Mouse (Mus musculus): Measurements from ENCODE around the gene Sod2. TPM values are rescaled to one million over a fixed set of nuclear protein-coding genes. Genes with fewer than 3 reads are reported as not detected.
A peak's percentile ranks its signal among the peaks of the same experiment; 100 is the strongest.
"Not testable (repeated sequence)": the region's sequence is repeated elsewhere in the genome, so short reads cannot be mapped to it uniquely, and the experiment has no call there.

Gene Sod2
- polyA plus RNA-seq, 2 experiments from 2014 or later = 62.4 to 64.0 TPM

DNA sequence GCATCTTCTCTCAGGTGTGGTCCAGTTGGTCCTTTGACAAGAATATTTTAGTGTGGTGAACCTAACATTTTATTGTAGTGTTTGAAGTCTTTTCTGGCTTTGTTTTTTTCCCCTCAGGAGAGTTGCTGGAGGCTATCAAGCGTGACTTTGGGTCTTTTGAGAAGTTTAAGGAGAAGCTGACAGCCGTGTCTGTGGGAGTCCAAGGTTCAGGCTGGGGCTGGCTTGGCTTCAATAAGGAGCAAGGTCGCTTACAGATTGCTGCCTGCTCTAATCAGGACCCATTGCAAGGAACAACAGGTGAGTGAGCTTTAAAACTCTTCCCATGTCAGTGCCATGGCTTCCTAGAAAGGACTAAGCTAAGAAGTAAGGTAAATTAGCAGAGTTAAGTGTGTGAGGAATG, 6.7 kb downstream of the Sod2 start:
- no peak for ATAC-seq

DNA sequence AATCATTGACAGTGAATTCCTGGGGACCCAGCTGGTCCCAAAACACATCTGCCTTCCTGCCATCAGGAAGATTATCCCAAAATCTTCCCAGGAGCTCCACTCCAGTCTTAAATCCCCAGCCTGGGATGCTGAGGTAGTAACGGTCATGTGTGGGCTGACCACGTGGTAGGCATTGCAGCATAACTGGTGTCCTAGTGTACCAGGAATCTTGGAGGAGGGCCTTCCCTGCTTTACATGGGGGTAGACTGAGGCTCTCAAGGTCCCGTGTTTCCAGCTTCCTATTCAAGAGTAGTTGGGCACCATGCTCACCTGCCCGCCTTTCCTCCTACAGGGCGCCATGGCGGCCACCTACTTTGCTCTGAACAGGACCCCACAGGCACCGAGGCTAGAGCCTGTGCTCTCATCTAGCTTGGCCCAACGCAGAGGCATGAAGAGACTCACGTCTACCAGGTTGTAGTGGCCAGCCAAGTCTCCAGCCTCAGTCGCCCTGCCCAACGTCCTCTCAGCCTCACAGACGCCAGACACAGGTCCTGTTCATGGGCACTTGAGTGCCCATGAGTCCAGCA, 30.1 kb downstream of the Sod2 start:
- ATAC-seq = not testable (repeated sequence)

DNA sequence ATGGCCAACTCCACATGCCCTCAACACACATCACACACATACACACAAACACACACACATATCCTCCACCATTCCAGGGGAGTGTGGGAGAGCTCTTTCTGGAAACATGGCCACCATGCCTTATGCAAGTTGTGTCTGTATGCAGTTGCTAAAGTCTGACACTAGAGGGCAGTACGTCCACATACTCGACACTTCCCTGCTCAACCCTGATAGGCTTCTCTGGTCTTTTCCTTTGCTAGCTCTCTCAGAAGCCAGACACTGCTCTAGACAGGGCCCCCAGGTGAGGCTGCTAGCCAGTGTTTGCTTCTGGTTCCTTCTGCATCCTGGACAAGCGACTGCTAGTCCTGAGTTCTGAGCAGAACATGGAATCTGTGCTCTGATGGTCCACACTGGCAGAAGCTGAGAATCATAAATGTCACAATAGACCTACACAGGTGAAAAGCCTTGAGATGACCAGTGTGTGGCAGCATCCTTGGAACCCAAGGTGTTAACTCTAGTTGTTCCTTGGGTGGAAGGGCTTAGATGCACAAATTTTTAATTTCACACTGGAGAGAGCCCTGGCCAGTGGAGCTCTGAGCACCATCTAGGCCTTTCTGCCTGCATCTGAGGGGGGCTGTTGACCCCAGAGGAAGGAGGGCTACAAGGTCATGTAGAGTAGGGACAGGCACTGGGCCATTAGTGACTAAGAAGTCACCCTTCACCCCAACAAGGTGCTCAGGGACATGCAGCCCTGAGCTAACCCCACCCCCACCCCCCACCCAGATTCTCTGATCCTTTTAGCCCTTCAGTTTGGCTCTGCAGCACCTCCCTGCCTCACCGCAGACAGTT, 37.4 kb downstream of the Sod2 start:
- peak; percentile 86 for ATAC-seq

DNA sequence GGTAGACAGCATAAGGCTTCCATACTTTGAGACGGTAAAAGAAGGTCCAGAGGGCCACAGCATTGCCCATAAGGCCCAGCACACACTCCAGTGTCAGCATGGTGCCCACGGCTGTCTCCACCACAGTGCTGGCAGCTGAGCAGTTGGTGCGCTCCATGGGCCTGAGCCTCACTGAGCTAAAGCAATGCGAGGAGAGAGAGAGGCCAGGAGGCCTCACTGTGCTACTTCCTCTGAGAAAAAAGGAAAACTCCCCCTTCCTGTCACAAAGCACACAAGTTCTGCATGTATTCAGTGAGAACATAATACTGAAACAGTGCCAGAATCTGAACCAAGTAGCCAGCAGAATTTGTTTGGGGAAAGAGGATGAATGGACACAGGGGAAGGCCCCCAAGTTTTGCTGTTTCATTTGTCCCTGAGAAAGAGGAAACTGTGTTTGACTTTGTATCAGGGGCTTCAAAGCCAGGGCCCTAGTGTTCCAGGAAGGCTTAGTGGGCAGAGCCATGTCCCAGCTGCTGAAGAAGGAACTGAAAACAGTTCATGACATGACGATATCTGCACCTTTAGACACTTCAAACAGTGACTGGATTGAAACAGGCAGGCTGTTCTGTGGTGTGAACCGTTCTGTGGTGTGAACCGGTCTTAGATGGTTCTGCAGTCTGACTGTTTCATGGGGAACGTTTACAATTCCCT, 45.6 kb downstream of the Sod2 start, which contains the start of gene Gpr31b:
Gpr31b (minus strand) TSS at position 173 of the 690 bp plus-strand sequence.
- ATAC-seq = not testable (repeated sequence)

DNA sequence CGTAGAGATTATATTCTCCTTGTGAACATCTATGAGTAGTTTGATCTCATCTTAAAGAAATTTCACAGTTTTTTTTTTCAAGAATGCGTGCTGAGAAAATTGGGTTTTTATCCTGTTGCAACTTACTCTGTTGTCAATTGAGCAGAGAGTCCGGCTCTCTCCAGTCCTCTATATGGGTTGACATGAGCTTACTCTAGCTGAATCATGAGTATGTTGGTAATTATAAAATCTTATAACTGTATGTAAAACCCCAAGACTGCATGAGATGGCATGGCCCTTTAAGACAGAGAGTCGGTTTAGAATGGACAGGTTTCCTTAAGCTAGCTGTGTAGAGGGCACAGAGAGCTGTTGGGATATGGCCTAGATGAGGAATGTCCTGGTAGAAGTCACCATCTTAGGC, 54.2 kb downstream of the Sod2 start, which contains the start of gene Tcp10b:
Tcp10b (plus strand) TSS at position 301 of the 400 bp plus-strand sequence.
- not testable (repeated sequence) for ATAC-seq

DNA sequence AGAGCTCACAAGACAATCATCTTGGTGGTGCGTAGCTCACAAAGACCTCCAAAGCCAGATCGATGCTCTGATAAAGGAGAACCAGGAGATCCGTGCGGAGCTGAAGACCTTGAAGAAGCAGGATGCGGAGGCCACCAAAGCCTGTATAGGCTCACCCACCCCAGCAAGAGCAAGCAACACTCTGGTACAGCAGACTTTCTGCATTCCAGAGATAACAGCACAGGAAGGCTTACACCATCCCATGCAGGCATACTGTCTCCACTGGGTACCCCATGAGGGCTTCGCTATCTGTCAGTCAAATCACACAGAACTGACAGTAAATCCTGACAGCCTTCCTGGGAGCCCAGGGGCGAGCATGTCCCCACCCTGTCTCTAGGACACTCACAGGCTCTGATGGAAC, 56.2 kb downstream of the Sod2 start:
- not testable (repeated sequence) for ATAC-seq

DNA sequence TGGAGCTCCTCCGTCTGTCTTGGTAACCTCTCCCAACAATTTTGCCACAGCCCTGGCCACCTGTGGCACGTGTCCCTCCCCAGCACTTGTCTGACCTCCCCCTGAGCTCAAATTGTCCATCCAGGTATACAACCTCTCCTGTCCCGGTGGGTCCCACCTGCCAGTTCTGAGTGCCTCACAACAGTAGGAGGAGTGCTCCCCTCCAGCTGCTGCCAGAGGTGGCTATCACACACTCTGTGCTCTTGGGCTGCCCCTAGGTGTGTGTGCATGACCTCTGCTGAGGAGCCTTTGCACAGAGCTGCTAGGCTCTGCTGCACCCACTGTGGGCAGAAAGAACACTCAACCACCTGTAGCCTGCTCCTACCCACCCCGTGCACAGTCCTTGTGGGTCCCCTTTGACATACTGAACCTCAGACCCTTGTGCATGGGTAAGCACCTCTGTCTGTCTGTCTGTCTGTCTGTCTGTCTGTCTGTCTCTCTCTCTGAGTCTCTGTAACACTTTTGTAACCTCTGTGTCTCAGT, 61.3 kb downstream of the Sod2 start:
- ATAC-seq = not testable (repeated sequence)

DNA sequence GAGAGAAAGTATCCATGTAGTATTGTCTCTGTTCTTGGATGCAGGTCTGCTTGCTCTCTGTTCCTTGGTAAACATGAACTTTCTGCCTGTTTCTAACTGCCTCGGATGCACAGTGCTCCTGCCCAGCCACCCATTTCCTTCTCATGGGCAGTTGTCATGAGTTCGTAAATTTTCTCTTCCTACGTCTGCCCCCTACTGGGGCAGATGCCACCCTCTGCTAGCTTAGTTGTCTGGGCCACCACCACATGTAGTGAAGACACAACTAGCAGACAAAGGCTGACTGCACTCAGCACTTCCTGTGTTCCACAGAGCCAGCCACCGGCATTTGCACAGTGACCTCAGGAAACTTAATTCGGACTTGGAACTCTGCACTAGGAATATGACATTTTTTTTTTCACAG, 62.6 kb downstream of the Sod2 start:
- not testable (repeated sequence) for ATAC-seq

Other genes with a start within 250 kb of the Sod2 start
- 10 to 100 TPM; 23.9 to 33.2 TPM for gene Igf2r, start 237.2 kb upstream of the Sod2 start, polyA plus RNA-seq (2017; shearing (Covaris generic))
- gene Mas1, start 138.7 kb upstream of the Sod2 start, polyA plus RNA-seq (2017; shearing (Covaris generic)) = under 1 TPM in 1 of 2 experiments, not detected in 1; 0.26 TPM
- not detected for gene Mrgprh, start 130.8 kb upstream of the Sod2 start, polyA plus RNA-seq (2017; shearing (Covaris generic))
- 1 to 10 TPM in 1 of 2 experiments, under 1 TPM in 1; 0.62 to 1.2 TPM for gene Pnldc1, start 96.6 kb upstream of the Sod2 start, polyA plus RNA-seq (2017; shearing (Covaris generic))
- gene Tcp1, start 91.1 kb upstream of the Sod2 start, polyA plus RNA-seq (2017; shearing (Covaris generic)) = 100 to 1,000 TPM; 259 to 267 TPM
- gene Mrpl18, start 90.5 kb upstream of the Sod2 start, polyA plus RNA-seq (2017; shearing (Covaris generic)) = 100 to 1,000 TPM; 209 to 240 TPM
- under 1 TPM in 1 of 2 experiments, not detected in 1; 0.93 TPM for gene Acat3, start 66.2 kb upstream of the Sod2 start, polyA plus RNA-seq (2017; shearing (Covaris generic))
- gene Acat2, start 46.1 kb upstream of the Sod2 start, polyA plus RNA-seq (2017; shearing (Covaris generic)) = 10 to 100 TPM; 38.5 to 40.3 TPM
- 100 to 1,000 TPM; 110 to 181 TPM for gene Wtap, start 12.7 kb upstream of the Sod2 start, polyA plus RNA-seq (2017; shearing (Covaris generic))
- not detected for gene Gpr31b, start 45.5 kb downstream of the Sod2 start, polyA plus RNA-seq (2017; shearing (Covaris generic))
- not detected for gene Tcp10b, start 54.3 kb downstream of the Sod2 start, polyA plus RNA-seq (2017; shearing (Covaris generic))
- gene Unc93a, start 125.0 kb downstream of the Sod2 start, polyA plus RNA-seq (2017; shearing (Covaris generic)) = not detected
- gene Smok2a, start 214.3 kb downstream of the Sod2 start, polyA plus RNA-seq (2017; shearing (Covaris generic)) = not detected
- gene Smok2b, start 223.4 kb downstream of the Sod2 start, polyA plus RNA-seq (2017; shearing (Covaris generic)) = under 1 TPM in 1 of 2 experiments, not detected in 1; 0.28 TPM